Mouse (Mus musculus): ENCODE data around the gene Chst15. TPM values are rescaled to one million over a fixed set of nuclear protein-coding genes. Genes with fewer than 3 reads are reported as not detected.

Chst15 gene
- polyA plus RNA-seq, 1 experiment from 2014 or later: 12.8 TPM

DNA sequence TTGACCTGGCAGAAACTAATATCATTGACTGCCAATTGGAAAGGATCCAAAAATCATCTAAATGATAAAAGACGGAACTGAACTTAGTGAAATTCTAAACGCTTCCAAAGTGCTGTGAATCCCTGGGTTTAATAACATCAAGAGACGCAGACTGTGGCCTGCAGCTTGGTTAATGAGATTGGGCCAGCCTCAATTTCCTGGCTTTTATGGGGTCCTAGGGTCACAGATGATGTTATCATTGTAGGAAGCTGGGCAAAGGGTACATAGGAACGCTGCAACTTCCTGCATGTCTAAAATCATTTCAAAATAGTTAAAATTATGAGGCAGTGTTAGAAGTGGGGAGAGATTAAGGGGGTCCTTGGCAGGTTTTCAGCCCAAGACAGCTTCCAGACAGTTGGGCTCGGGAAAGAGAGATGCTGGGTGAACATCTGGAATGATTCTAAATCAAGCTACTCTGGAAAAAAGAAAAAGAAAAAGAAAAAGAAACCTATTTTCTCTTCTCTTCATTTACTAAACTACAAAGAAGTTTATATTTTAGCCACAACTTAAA, 17.3 kb downstream of the Chst15 start:
- WGBS: 65% methylated on average over 5 of the region's 5 CpGs
- Histone ChIP-seq H3K4me2 (no peak overlapping the region), H3K4me1 (replicated peaks; ENCODE audit: control insufficient read depth, insufficient read depth, low read length) (peaks cover 11% of the 10 kb centered on the region), H3K27ac (ENCODE audit: low read depth, low read length) (no peak overlapping the region), H3K4me3 (ENCODE audit: low read depth, low read length) (no peak overlapping the region), H3K9me3 (ENCODE audit: control insufficient read depth, low read length) (no peaks in the 10 kb centered on the region), H3K9ac (ENCODE audit: low read depth, low read length) (no peak overlapping the region), H3K27me3 (replicated peaks; ENCODE audit: control insufficient read depth, insufficient read depth, low read length) (no peaks in the 10 kb centered on the region), H3K36me3 (ENCODE audit: control insufficient read depth, insufficient read depth, low read length) (no peaks in the 10 kb centered on the region)
- ATAC-seq (replicated peaks; ENCODE audit: low FRiP score): no peak
- no peak for DNase-seq (ENCODE audit: low spot score)

DNA sequence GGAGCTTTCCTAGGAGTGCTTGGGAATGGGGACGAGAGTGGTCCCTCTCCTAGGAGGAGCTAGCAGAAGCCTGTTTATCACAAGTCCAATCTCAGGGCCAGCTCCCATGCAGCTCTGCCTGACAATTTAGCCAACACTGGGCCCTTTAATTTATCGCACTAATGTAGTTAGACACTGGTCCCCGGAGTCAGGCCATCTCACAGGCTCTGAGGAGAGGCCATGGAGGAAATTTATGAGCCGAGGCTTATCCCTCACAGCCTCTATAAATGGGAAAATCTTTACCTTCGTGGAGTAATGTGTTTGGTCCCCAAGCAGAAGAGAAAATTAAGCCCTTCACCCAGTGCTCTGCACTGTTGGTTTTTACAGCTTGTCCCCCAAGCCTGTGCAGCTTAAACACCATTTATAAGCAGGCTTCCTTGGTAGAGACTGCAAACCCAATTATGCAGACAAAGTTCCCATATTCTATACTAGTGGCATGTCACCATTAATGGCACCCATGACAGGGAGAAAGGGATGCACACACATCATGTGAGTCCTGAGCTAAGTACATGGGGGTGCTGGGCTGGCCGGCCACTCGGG, 18.5 kb downstream of the Chst15 start:
- H3K4me3 ChIP-seq (ENCODE audit: low read depth, low read length): no peak overlapping the region
- H3K4me2 ChIP-seq: no peak overlapping the region
- no peak overlapping the region for H3K27ac ChIP-seq (ENCODE audit: low read depth, low read length)
- H3K27me3 ChIP-seq (replicated peaks; ENCODE audit: control insufficient read depth, insufficient read depth, low read length): no peaks in the 10 kb centered on the region
- 84% methylated on average over 7 of the region's 7 CpGs for WGBS
- no peaks in the 10 kb centered on the region for H3K36me3 ChIP-seq (ENCODE audit: control insufficient read depth, insufficient read depth, low read length)
- DNase-seq (ENCODE audit: low spot score) (no peak), ATAC-seq (replicated peaks; ENCODE audit: low FRiP score) (no peak)
- peaks cover 10% of the 10 kb centered on the region; the same call in 1 of the 2 replicates for H3K4me1 ChIP-seq (replicated peaks; ENCODE audit: control insufficient read depth, insufficient read depth, low read length)
- H3K9me3 ChIP-seq (ENCODE audit: control insufficient read depth, low read length): no peaks in the 10 kb centered on the region
- H3K9ac ChIP-seq (ENCODE audit: low read depth, low read length): no peak overlapping the region

DNA sequence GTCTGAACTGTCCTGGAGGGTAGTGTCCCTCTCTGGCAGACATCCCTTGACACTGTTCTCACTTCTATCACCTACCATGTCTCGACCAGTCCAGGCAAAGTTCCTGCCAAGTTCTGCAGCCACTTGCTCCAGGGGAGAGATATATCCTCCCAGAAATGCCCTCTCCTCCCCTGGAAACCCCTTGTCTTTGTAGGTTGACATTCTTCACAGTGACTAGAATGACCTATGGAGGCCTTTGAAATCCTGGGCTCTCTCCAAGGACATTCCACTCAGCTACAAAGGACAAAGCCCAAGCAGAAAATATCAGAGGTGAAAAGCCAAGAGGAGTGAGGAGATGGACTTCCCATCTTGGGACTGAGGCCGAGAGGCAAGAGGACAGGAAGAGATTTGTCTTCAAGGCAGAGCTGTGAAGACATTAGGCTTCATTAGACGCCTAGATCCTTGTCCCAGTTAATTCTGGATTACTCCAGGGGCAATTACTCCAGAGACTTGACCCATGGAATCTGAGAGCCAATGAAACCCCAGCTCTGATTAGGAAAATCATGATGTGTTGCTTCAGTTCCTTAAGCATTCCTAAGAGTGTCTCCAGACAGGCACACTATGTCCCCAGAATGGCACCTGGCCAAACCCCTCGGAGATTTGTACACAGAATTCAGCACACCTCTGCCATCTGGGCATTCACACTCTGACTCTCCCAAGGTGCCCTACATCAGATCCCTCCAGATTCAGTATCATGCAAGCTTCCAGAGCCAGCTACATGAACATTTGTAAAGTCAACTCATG, 20.2 kb downstream of the Chst15 start:
- Histone ChIP-seq H3K27ac (ENCODE audit: low read depth, low read length) (no peak overlapping the region), H3K4me1 (replicated peaks; ENCODE audit: control insufficient read depth, insufficient read depth, low read length) (peaks cover 5% of the 10 kb centered on the region; the same call in 1 of the 2 replicates), H3K36me3 (ENCODE audit: control insufficient read depth, insufficient read depth, low read length) (no peaks in the 10 kb centered on the region), H3K27me3 (replicated peaks; ENCODE audit: control insufficient read depth, insufficient read depth, low read length) (no peaks in the 10 kb centered on the region), H3K9ac (ENCODE audit: low read depth, low read length) (no peak overlapping the region), H3K4me2 (no peak overlapping the region), H3K4me3 (ENCODE audit: low read depth, low read length) (no peak overlapping the region), H3K9me3 (ENCODE audit: control insufficient read depth, low read length) (no peaks in the 10 kb centered on the region)
- no peak for ATAC-seq (replicated peaks; ENCODE audit: low FRiP score)
- WGBS: 69% methylated on average over 4 of the region's 4 CpGs
- DNase-seq (ENCODE audit: low spot score): no peak

DNA sequence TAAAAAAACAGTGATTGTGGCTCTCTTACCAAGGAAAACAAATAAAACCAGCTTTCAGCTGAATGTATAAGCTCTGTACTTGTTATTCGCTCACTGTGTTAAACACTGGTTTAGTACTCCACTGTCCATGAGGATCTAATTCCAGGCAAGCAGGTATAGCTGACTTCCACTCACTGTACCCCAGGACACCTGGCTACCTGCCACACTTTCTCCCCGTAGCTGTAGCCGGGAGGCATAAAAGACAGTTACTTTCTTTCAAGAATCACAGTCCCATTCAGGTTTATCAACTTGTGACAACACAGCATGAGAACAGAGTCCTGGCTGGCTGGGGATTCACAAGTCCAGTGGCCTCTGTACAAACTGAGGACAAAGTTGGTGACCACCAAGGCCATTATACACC, 20.9 kb downstream of the Chst15 start:
- Histone ChIP-seq H3K9ac (ENCODE audit: low read depth, low read length) (no peak overlapping the region), H3K27ac (ENCODE audit: low read depth, low read length) (no peak overlapping the region), H3K27me3 (replicated peaks; ENCODE audit: control insufficient read depth, insufficient read depth, low read length) (no peaks in the 10 kb centered on the region), H3K36me3 (ENCODE audit: control insufficient read depth, insufficient read depth, low read length) (no peaks in the 10 kb centered on the region), H3K9me3 (ENCODE audit: control insufficient read depth, low read length) (no peaks in the 10 kb centered on the region), H3K4me3 (ENCODE audit: low read depth, low read length) (no peak overlapping the region), H3K4me1 (replicated peaks; ENCODE audit: control insufficient read depth, insufficient read depth, low read length) (peaks cover 5% of the 10 kb centered on the region; the same call in 1 of the 2 replicates), H3K4me2 (no peak overlapping the region)
- DNase-seq (ENCODE audit: low spot score) (no peak), ATAC-seq (replicated peaks; ENCODE audit: low FRiP score) (no peak)
- WGBS: 86% methylated on average over 3 of the region's 3 CpGs

DNA sequence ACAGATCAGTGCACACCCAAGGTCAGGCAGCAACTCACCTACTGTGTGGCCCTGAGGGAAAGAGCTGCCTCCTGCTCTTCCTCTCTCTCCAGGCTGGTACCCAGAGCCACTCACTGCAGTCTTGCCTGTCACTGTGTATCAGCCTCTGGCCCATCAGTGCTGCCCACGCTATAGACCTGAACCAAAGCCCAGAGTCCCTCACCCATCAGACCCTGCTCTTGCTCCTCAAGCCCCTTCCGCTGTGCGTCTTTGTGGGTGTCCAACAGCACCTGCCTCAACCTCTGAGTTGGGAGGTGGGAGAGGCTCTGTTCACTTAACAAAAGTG, 29.7 kb downstream of the Chst15 start:
- Histone ChIP-seq H3K9me3 (ENCODE audit: control insufficient read depth, low read length) (no peaks in the 10 kb centered on the region), H3K9ac (ENCODE audit: low read depth, low read length) (no peak overlapping the region), H3K4me2 (peak overlapping the region; percentile 21; the same call in 1 of the 2 replicates), H3K4me1 (replicated peaks; ENCODE audit: control insufficient read depth, insufficient read depth, low read length) (peaks cover 25% of the 10 kb centered on the region), H3K27ac (ENCODE audit: low read depth, low read length) (peak overlapping the region; percentile 57; the same call in 1 of the 2 replicates), H3K36me3 (ENCODE audit: control insufficient read depth, insufficient read depth, low read length) (no peaks in the 10 kb centered on the region), H3K4me3 (ENCODE audit: low read depth, low read length) (no peak overlapping the region), H3K27me3 (replicated peaks; ENCODE audit: control insufficient read depth, insufficient read depth, low read length) (no peaks in the 10 kb centered on the region)
- DNase-seq (ENCODE audit: low spot score) (no peak), ATAC-seq (replicated peaks; ENCODE audit: low FRiP score) (peak; percentile 13; the same call in 1 of the 2 replicates)
- 78% methylated on average over 3 of the region's 3 CpGs for WGBS

DNA sequence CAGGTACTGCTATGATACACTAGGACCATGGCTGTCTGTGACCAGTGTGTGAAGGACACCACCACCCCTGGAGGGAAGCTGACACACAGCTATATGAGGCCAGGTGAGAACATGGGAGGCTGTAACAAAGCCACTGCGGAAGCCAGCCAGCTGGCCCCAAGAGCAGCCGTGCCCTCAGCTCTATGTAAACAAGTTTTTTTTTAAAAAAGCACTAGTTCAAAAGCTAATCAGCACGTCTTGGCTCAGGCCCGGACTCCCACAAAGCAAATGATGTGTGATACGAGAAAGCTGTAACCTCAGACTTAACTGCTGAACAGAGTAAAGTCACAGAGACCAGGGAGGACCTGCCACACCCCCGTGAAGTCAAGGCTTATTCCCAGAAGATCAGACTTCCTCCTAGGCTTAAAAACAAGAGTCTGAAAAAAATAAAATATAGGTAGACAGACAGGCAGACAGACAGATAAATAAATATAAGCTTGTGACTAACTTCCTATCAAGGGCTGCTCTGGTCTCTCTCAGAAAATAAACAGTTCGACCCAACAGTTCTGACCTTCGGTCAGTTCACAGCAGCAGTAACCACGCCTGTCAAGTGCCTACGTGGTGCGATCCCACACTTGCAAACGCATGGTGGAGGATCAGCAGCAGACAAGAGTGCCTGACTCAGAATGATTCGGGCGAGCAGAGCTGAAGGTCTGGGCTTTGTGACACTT, 30.2 kb downstream of the Chst15 start:
- H3K27ac ChIP-seq (ENCODE audit: low read depth, low read length): peak overlapping the region; percentile 57; the same call in 1 of the 2 replicates
- peaks cover 25% of the 10 kb centered on the region for H3K4me1 ChIP-seq (replicated peaks; ENCODE audit: control insufficient read depth, insufficient read depth, low read length)
- H3K4me3 ChIP-seq (ENCODE audit: low read depth, low read length): no peak overlapping the region
- WGBS: 33% methylated on average over 14 of the region's 14 CpGs
- H3K9me3 ChIP-seq (ENCODE audit: control insufficient read depth, low read length): no peaks in the 10 kb centered on the region
- DNase-seq (ENCODE audit: low spot score) (no peak), ATAC-seq (replicated peaks; ENCODE audit: low FRiP score) (peak; percentile 68)
- no peaks in the 10 kb centered on the region for H3K27me3 ChIP-seq (replicated peaks; ENCODE audit: control insufficient read depth, insufficient read depth, low read length)
- no peak overlapping the region for H3K9ac ChIP-seq (ENCODE audit: low read depth, low read length)
- H3K4me2 ChIP-seq: peak overlapping the region; percentile 21; the same call in 1 of the 2 replicates
- no peaks in the 10 kb centered on the region for H3K36me3 ChIP-seq (ENCODE audit: control insufficient read depth, insufficient read depth, low read length)

DNA sequence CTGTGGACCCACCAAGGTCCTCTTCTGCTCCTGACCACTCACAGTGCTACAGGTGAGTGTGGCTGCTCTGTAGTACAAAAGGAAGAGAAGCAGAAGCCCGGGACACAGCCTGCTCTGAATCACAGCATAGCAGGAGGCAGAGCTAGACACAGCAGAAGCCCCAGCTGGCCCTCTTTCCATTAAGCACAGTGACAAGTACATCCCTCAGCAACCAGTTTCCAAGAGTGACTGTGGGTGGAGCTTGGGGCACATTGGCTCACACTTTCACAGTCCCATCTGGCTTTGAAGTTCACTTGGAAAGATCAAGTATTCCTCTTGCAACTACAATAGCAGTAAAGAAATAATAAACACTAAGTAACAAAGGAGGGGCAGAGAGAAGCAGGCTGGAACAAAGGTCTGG, 32.2 kb downstream of the Chst15 start:
- H3K27me3 ChIP-seq (replicated peaks; ENCODE audit: control insufficient read depth, insufficient read depth, low read length): no peaks in the 10 kb centered on the region
- H3K4me2 ChIP-seq: no peak overlapping the region
- peaks cover 25% of the 10 kb centered on the region for H3K4me1 ChIP-seq (replicated peaks; ENCODE audit: control insufficient read depth, insufficient read depth, low read length)
- 71% methylated on average over 1 of the region's 1 CpGs for WGBS
- DNase-seq (ENCODE audit: low spot score) (no peak), ATAC-seq (replicated peaks; ENCODE audit: low FRiP score) (no peak)
- H3K9me3 ChIP-seq (ENCODE audit: control insufficient read depth, low read length): no peaks in the 10 kb centered on the region
- H3K27ac ChIP-seq (ENCODE audit: low read depth, low read length): no peak overlapping the region
- no peak overlapping the region for H3K4me3 ChIP-seq (ENCODE audit: low read depth, low read length)
- no peaks in the 10 kb centered on the region for H3K36me3 ChIP-seq (ENCODE audit: control insufficient read depth, insufficient read depth, low read length)
- H3K9ac ChIP-seq (ENCODE audit: low read depth, low read length): no peak overlapping the region

DNA sequence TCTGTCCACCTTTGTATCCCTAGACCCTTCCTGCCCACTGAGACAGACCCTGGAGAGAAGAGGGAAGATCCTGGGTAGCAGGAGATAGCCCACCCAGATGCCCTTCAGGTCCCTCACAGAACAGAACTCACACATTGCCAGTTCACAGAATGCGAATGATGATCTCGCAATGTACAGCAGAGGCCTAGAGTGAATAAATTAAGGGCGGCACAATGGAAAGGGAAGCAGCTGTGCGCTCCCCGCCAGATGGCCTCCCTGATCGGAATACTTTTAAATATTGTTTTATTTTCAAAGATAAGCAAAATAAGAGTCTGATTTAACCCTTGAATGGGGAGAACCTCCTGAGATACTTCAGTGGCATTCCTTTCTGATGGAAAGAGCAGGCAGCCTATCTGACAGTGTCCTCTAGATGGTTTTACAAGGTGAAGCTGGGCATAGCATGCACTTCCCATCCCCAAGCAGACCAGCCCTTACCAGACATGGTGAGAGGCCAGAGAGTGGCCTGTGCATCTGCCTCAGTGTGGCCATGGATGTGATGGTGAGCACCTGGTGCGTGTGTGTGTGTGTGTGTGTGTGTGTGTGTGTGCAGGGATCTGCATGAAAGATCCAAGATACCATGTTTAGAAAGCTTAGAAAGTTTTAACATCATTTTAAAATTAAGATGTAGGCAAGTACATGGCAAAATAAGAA, 32.8 kb downstream of the Chst15 start:
- H3K27me3 ChIP-seq (replicated peaks; ENCODE audit: control insufficient read depth, insufficient read depth, low read length): no peaks in the 10 kb centered on the region
- no peak for DNase-seq (ENCODE audit: low spot score)

More for the DNA sequence above, 32.8 kb downstream of the Chst15 start:
- no peak overlapping the region for H3K4me2 ChIP-seq
- 77% methylated on average over 7 of the region's 7 CpGs for WGBS
- ATAC-seq (replicated peaks; ENCODE audit: low FRiP score): no peak
- H3K9ac ChIP-seq (ENCODE audit: low read depth, low read length): no peak overlapping the region
- no peak overlapping the region for H3K27ac ChIP-seq (ENCODE audit: low read depth, low read length)
- peaks cover 25% of the 10 kb centered on the region for H3K4me1 ChIP-seq (replicated peaks; ENCODE audit: control insufficient read depth, insufficient read depth, low read length)
- no peak overlapping the region for H3K4me3 ChIP-seq (ENCODE audit: low read depth, low read length)
- H3K36me3 ChIP-seq (ENCODE audit: control insufficient read depth, insufficient read depth, low read length): no peaks in the 10 kb centered on the region
- H3K9me3 ChIP-seq (ENCODE audit: control insufficient read depth, low read length): no peaks in the 10 kb centered on the region

Measured in liver, embryonic 11.5 days (tissue).